Mouse (Mus musculus) testis, adult 2 months (tissue): ENCODE measurements around the gene Rbp7.
"Not testable (repeated sequence)": the region's sequence is repeated elsewhere in the genome, so short reads cannot be mapped to it uniquely, and the experiment has no call there.

Experiments used
- CTCF ChIP-seq: fragments of 200-500 bp; IDR thresholded peaks from 2 replicates; pipeline ENCODE4 v1.5.1; 2012; ENCODE audit warnings: low read depth, mild to moderate bottlenecking, inconsistent platforms, low read length, moderate library complexity; ENCODE audit not compliant: control insufficient read depth, insufficient read depth, insufficient replicate concordance
- POLR2A ChIP-seq: fragments of 200-500 bp; IDR thresholded peaks from 2 replicates; pipeline ENCODE4 v1.6.1; 2012; ENCODE audit warnings: low read depth, mild to moderate bottlenecking, inconsistent platforms, low read length, moderate library complexity; ENCODE audit not compliant: control insufficient read depth

GRCm38 (mm10) chr4:149431887-149432286 is 22.9 kb downstream of the Rbp7 start:
- TF ChIP-seq POLR2A, CTCF: not testable (repeated sequence)
